Mouse (Mus musculus): ENCODE results near the gene Eid2. TPM values are rescaled to one million over a fixed set of nuclear protein-coding genes. Genes with fewer than 3 reads are reported as not detected.
"Not testable (repeated sequence)": the region's sequence is repeated elsewhere in the genome, so short reads cannot be mapped to it uniquely, and the experiment has no call there.

The Eid2 gene
- 1.9 and 2.0 TPM in 2 replicates for polyA plus RNA-seq (2016; fragmentation: Nextera tagmentation; extraction: Ambion mirVana)

DNA sequence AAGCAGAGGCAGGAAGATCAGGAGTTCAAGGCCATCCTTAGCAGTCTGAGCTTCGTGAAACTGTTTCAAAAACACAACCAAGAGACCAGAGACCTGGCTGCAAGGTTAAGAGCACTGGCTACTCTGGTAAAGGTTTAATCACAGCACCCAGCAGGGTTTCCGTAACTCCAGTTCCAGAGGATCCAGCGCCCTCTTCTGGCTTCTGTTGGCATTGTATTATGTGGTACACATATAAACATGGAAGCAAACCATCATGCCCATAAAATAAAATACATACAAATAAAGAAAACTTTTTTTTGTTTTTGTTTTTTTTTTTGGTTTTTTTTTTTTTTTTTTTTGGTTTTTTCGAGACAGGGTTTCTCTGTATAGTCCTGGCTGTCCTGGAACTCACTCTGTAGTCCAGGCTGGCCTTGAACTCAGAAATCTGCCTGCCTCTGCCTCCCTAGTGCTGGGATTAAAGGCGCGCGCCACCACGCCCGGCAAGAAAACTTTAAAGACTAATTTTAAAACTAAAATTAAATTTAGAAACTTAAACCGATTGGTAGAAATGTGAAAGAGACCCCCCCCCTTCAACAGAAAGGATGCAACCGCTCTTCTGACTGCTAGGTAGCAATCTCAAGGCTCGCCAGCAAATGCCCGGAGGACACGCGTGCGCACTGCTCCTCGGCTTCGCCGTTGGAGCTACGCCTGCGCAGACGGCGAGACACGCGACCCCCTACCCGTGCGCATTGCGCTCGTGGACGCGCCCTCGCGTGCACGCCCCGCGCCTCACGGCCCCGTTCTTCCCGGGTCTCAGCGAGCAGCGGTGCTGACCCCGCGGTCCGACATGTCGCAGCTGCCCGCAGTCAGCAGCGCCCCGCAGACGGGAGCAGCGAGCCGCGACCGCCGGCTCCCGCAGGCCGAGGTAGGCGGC, at the start of gene Eid2:
Gene Eid2 (plus strand): TSS at position 753 of the 913 bp plus-strand sequence.
- Histone ChIP-seq H3K27me3 (ENCODE audit: low read depth, poor library complexity, severe bottlenecking) (no peaks in the 10 kb centered on the region), H3K27ac (replicated peaks) (peak within 1 kb of the TSS; percentile 96), H3K36me3 (peaks cover 33% of the 10 kb centered on the region), H3K4me1 (peaks cover 15% of the 10 kb centered on the region), H3K4me3 (peak within 1 kb of the TSS; percentile 88), H3K9me3 (replicated peaks) (peaks cover 18% of the 10 kb centered on the region)
- DNase-seq (ENCODE audit: low spot score), result peak; percentile 87
- WGBS, result 8% methylated on average over 57 of the region's 57 CpGs

- H3K4me1 ChIP-seq; H3K4me3 ChIP-seq; H3K36me3 ChIP-seq; H3K27ac ChIP-seq (replicated peaks); H3K27me3 ChIP-seq (ENCODE audit: low read depth, poor library complexity, severe bottlenecking); DNase-seq (ENCODE audit: low spot score): not testable (repeated sequence)
- H3K9me3 ChIP-seq (replicated peaks), result peaks cover 15% of the 10 kb centered on the region
- 90% methylated on average over 20 of the region's 20 CpGs for WGBS
These were observed 48.5 kb upstream of the Eid2 start for GRCm38 (mm10) chr7:28218951-28219740.

DNA sequence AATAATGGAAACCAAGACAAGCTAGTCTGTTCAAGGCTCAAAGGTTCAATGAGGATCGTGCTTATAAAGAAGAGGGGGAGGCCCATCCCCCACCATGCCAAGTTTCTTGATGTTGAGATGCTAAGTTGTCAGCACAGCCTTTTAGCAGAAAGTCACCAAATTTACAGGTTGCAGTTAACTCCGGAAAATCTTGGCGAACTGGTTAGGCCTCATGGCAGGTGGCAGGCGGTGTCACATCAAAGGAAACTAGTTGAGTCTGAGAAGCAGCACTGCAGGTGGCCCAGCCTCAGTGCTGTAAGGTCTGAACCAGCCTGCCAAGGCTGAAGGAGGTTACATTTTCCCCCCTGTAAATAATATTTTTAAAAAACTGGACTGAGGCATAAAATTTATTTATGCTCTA, 40.8 kb upstream of the Eid2 start:
- WGBS, result 86% methylated on average over 4 of the region's 4 CpGs
- DNase-seq (ENCODE audit: low spot score); H3K27me3 ChIP-seq (ENCODE audit: low read depth, poor library complexity, severe bottlenecking); H3K4me1 ChIP-seq; H3K36me3 ChIP-seq; H3K27ac ChIP-seq (replicated peaks); H3K4me3 ChIP-seq: not testable (repeated sequence)
- peaks cover 39% of the 10 kb centered on the region for H3K9me3 ChIP-seq (replicated peaks)

DNA sequence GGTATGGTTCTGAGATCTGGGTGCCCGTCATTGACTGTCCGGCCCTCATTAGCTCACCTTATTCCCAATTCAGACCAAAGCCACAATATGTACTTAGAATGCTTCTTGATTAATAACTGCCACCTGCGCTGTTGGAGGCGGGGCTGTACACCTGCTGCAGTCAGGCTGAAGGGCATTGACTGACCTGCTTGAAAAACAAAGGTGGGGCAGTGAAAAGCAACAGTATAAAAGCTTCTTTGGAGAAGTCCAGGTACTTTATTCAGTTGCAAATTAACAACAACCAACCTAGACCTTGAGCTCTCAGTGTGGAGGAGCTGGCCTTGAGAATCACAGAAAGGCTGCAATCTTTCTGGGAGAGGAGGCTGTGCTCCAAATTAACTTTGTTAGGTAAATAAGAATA, 40.3 kb upstream of the Eid2 start:
- H3K27me3 ChIP-seq (ENCODE audit: low read depth, poor library complexity, severe bottlenecking); DNase-seq (ENCODE audit: low spot score); H3K27ac ChIP-seq (replicated peaks); H3K4me3 ChIP-seq; H3K36me3 ChIP-seq; H3K4me1 ChIP-seq: not testable (repeated sequence)
- WGBS, result 90% methylated on average over 4 of the region's 4 CpGs
- peaks cover 39% of the 10 kb centered on the region for H3K9me3 ChIP-seq (replicated peaks)

GRCm38 (mm10) chr7:28243943-28244342, 23.7 kb upstream of the Eid2 start:
- H3K27me3 ChIP-seq (ENCODE audit: low read depth, poor library complexity, severe bottlenecking); DNase-seq (ENCODE audit: low spot score); H3K27ac ChIP-seq (replicated peaks); H3K4me3 ChIP-seq; H3K36me3 ChIP-seq; H3K4me1 ChIP-seq: not testable (repeated sequence)
- 69% methylated on average over 2 of the region's 2 CpGs for WGBS
- peaks cover 20% of the 10 kb centered on the region for H3K9me3 ChIP-seq (replicated peaks)

GRCm38 (mm10) chr7:28248957-28249356, 18.7 kb upstream of the Eid2 start:
- Histone ChIP-seq H3K4me1 (no peaks in the 10 kb centered on the region), H3K36me3 (no peaks in the 10 kb centered on the region), H3K4me3 (no peak overlapping the region), H3K27ac (replicated peaks) (no peak overlapping the region), H3K9me3 (replicated peaks) (peaks cover 20% of the 10 kb centered on the region), H3K27me3 (ENCODE audit: low read depth, poor library complexity, severe bottlenecking) (no peaks in the 10 kb centered on the region)
- WGBS, result 93% methylated on average over 3 of the region's 3 CpGs
- DNase-seq (ENCODE audit: low spot score), result no peak

GRCm38 (mm10) chr7:28251976-28252375, 15.7 kb upstream of the Eid2 start:
- H3K36me3 ChIP-seq, result no peaks in the 10 kb centered on the region
- peaks cover 19% of the 10 kb centered on the region for H3K9me3 ChIP-seq (replicated peaks)
- 91% methylated on average over 17 of the region's 17 CpGs for whole genome bisulfite sequencing
- no peak overlapping the region for H3K27ac ChIP-seq (replicated peaks)
- H3K27me3 ChIP-seq (ENCODE audit: low read depth, poor library complexity, severe bottlenecking), result no peaks in the 10 kb centered on the region
- DNase-seq (ENCODE audit: low spot score), result no peak
- no peaks in the 10 kb centered on the region for H3K4me1 ChIP-seq
- no peak overlapping the region for H3K4me3 ChIP-seq

- Histone ChIP-seq H3K27ac (replicated peaks) (no peak overlapping the region), H3K36me3 (no peaks in the 10 kb centered on the region), H3K27me3 (ENCODE audit: low read depth, poor library complexity, severe bottlenecking) (no peaks in the 10 kb centered on the region), H3K4me1 (no peaks in the 10 kb centered on the region), H3K4me3 (no peak overlapping the region), H3K9me3 (replicated peaks) (peaks cover 9% of the 10 kb centered on the region)
- 93% methylated on average over 6 of the region's 6 CpGs for WGBS
- no peak for DNase-seq (ENCODE audit: low spot score)
These were observed 13.1 kb upstream of the Eid2 start for GRCm38 (mm10) chr7:28254591-28254990.

- Histone ChIP-seq H3K4me1 (no peaks in the 10 kb centered on the region), H3K27me3 (ENCODE audit: low read depth, poor library complexity, severe bottlenecking) (no peaks in the 10 kb centered on the region), H3K9me3 (replicated peaks) (peaks cover 9% of the 10 kb centered on the region), H3K36me3 (no peaks in the 10 kb centered on the region), H3K27ac (replicated peaks) (no peak overlapping the region), H3K4me3 (no peak overlapping the region)
- WGBS, result 89% methylated on average over 6 of the region's 6 CpGs
- DNase-seq (ENCODE audit: low spot score), result no peak
These were observed 12.2 kb upstream of the Eid2 start for GRCm38 (mm10) chr7:28255476-28255875.

DNA sequence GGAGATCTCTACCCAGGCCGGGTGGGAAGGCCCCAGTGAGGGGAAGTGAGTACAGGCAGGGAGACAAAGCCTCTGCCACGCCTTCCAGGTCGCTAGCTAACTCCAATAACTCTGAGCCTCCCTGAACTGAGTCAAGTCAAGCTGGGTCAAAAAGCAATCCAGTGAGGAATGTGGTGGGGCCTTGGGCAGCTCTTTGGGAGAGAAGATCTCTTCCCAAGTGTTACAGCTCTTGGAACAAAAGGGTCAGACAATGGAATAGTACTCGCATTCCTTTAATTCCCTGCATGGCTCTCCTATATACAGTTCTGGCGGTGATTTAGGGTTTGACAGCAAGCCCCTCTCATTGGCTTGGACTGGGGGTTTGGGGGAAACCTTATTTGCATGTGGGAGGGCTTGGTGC, 4.8 kb upstream of the Eid2 start:
- Histone ChIP-seq H3K27ac (replicated peaks) (no peak overlapping the region), H3K9me3 (replicated peaks) (no peaks in the 10 kb centered on the region), H3K4me3 (no peak overlapping the region), H3K4me1 (no peaks in the 10 kb centered on the region), H3K36me3 (no peaks in the 10 kb centered on the region), H3K27me3 (ENCODE audit: low read depth, poor library complexity, severe bottlenecking) (no peaks in the 10 kb centered on the region)
- 53% methylated on average over 5 of the region's 5 CpGs for WGBS
- DNase-seq (ENCODE audit: low spot score), result no peak

GRCm38 (mm10) chr7:28263786-28264185, 3.9 kb upstream of the Eid2 start:
- Histone ChIP-seq H3K4me3 (no peak overlapping the region), H3K27me3 (ENCODE audit: low read depth, poor library complexity, severe bottlenecking) (no peaks in the 10 kb centered on the region), H3K36me3 (no peaks in the 10 kb centered on the region), H3K27ac (replicated peaks) (no peak overlapping the region), H3K4me1 (peaks cover 8% of the 10 kb centered on the region), H3K9me3 (replicated peaks) (no peaks in the 10 kb centered on the region)
- WGBS, result 9% methylated on average over 15 of the region's 15 CpGs
- DNase-seq (ENCODE audit: low spot score), result peak; percentile 70

DNA sequence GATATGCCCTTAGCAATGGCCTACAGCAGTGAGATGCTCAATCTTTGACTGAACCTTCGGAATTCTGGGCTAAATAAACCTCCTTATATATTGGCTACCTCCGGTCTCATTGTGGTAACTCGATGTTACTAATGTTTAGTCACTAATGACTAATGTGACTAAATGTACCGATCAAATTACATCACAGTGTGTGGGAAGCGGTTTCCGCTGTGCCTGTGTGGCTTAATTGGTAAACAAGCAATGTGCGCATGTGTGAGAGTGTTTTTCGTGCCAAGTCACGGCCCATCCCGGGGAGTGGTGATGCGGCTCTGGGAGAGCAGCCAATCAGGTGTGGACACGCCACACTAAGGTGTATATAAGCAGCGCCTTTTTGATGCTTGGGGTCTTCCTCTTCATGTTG, 2.3 kb upstream of the Eid2 start:
- WGBS, result 92% methylated on average over 13 of the region's 13 CpGs
- H3K27ac ChIP-seq (replicated peaks), result no peak overlapping the region
- no peak for DNase-seq (ENCODE audit: low spot score)
- peaks cover 8% of the 10 kb centered on the region for H3K9me3 ChIP-seq (replicated peaks)
- no peak overlapping the region for H3K4me3 ChIP-seq
- H3K36me3 ChIP-seq, result peaks cover 13% of the 10 kb centered on the region
- H3K4me1 ChIP-seq, result peaks cover 15% of the 10 kb centered on the region
- no peaks in the 10 kb centered on the region for H3K27me3 ChIP-seq (ENCODE audit: low read depth, poor library complexity, severe bottlenecking)

GRCm38 (mm10) chr7:28268042-28268531, 406 bp downstream of the Eid2 start:
- H3K4me3 ChIP-seq, result peak overlapping the region; percentile 88

More at GRCm38 (mm10) chr7:28268042-28268531, 406 bp downstream of the Eid2 start:
- DNase-seq (ENCODE audit: low spot score), result peak; percentile 74
- H3K36me3 ChIP-seq, result peaks cover 40% of the 10 kb centered on the region
- H3K27me3 ChIP-seq (ENCODE audit: low read depth, poor library complexity, severe bottlenecking), result no peaks in the 10 kb centered on the region
- H3K27ac ChIP-seq (replicated peaks), result peak overlapping the region; percentile 96
- H3K9me3 ChIP-seq (replicated peaks), result peaks cover 18% of the 10 kb centered on the region
- peaks cover 15% of the 10 kb centered on the region for H3K4me1 ChIP-seq
- under 1% methylated on average over 58 of the region's 62 CpGs for WGBS
